14 mouse cellular contexts compared by ENCODE assay signal in genomic region chr11:48502011-48502806, GRCm38 (mm10).
DNase-seq lines count a peak whose midpoint lies in the region; ATAC-seq lines count a peak whose summit lies in the region.
"Had no signal": no experiment of that assay in that cellular context is flagged by ENCODE, and none has a peak within 500 bp of the region (broad histone marks: within the 10 kb centered on the region; RNA-seq: fewer than 3 reads in every experiment).

No protein-coding gene starts in this region.

- 20% methylated on average over 10 of the region's 10 CpGs for WGBS in forebrain, embryonic 10.5 days
- WGBS in hindbrain, embryonic 16.5 days, result 12% methylated on average over 10 of the region's 10 CpGs
- 24% methylated on average over 10 of the region's 10 CpGs for WGBS in neural tube, embryonic 14.5 days

- no peak overlapping the region for H3K27ac ChIP-seq in forebrain, embryonic 10.5 days
- H3K27ac ChIP-seq in hindbrain, embryonic 16.5 days (ENCODE audit: low read depth, low read length), result no peak overlapping the region
- no peak overlapping the region for H3K27ac ChIP-seq in neural tube, embryonic 14.5 days (ENCODE audit: low read depth, low read length)
- H3K27ac ChIP-seq: embryonic facial prominence, embryonic 12.5 days; kidney, postnatal 0 days; stomach, postnatal 0 days had no signal

- intact Hi-C loops in left cerebral cortex, postnatal 4 days (cut with DNase I), result no loop called here

- no peak overlapping the region for H3K4me2 ChIP-seq in hindbrain, embryonic 16.5 days (ENCODE audit: low read length)
- no peak overlapping the region for H3K4me2 ChIP-seq in neural tube, embryonic 14.5 days (ENCODE audit: low read depth, low read length)
- H3K4me2 ChIP-seq: embryonic facial prominence, embryonic 12.5 days had no signal

- no peak overlapping the region for H3K9ac ChIP-seq in hindbrain, embryonic 16.5 days (ENCODE audit: low read depth, low read length)
- H3K9ac ChIP-seq in neural tube, embryonic 14.5 days (replicated peaks; ENCODE audit: low read depth, low read length), result no peak overlapping the region
- H3K9ac ChIP-seq: embryonic facial prominence, embryonic 12.5 days had no signal

- H3K4me1 ChIP-seq in forebrain, embryonic 10.5 days, result peaks cover 13% of the 10 kb centered on the region
- peaks cover 3% of the 10 kb centered on the region; the same call in 1 of the 2 replicates for H3K4me1 ChIP-seq in hindbrain, embryonic 16.5 days (ENCODE audit: control insufficient read depth, insufficient read depth, low read depth, low read length)
- H3K4me1 ChIP-seq in neural tube, embryonic 14.5 days (ENCODE audit: control insufficient read depth, insufficient read depth, low read length), result no peaks in the 10 kb centered on the region
- H3K4me1 ChIP-seq: embryonic facial prominence, embryonic 12.5 days had no signal

- peak; percentile 43 for DNase-seq in left cerebral cortex, postnatal 4 days
- DNase-seq in left cerebral cortex, adult 8-10 months (ENCODE audit: low spot score in 2 of 2), result no peak
- DNase-seq in forebrain, embryonic 10.5 days (ENCODE audit: extremely low spot score, low spot score), result peak; percentile 28
- no peak for DNase-seq in right cerebral cortex, adult 2 months (ENCODE audit: low spot score in 2 of 2)
- no peak for DNase-seq in adipocyte (ENCODE audit: low spot score)
- DNase-seq in ovary, adult 18-20 months (ENCODE audit: low spot score), result no peak
- DNase-seq: gastrocnemius, postnatal 10 days; lung, adult 2 months had no signal

- H3K4me3 ChIP-seq in forebrain, embryonic 10.5 days, result no peak overlapping the region
- no peak overlapping the region for H3K4me3 ChIP-seq in hindbrain, embryonic 16.5 days (ENCODE audit: low read length)
- no peak overlapping the region for H3K4me3 ChIP-seq in neural tube, embryonic 14.5 days (ENCODE audit: low read depth, low read length)
- H3K4me3 ChIP-seq: embryonic facial prominence, embryonic 12.5 days; myocyte had no signal

- no peaks in the 10 kb centered on the region for H3K9me3 ChIP-seq in forebrain, embryonic 10.5 days
- no peaks in the 10 kb centered on the region for H3K9me3 ChIP-seq in hindbrain, embryonic 16.5 days (ENCODE audit: control insufficient read depth, low read length)
- H3K9me3 ChIP-seq in neural tube, embryonic 14.5 days (ENCODE audit: control insufficient read depth, low read length), result no peaks in the 10 kb centered on the region
- H3K9me3 ChIP-seq: embryonic facial prominence, embryonic 12.5 days had no signal

- H3K27me3 ChIP-seq in forebrain, embryonic 10.5 days (ENCODE audit: poor library complexity, severe bottlenecking), result peaks cover 54% of the 10 kb centered on the region
- no peaks in the 10 kb centered on the region for H3K27me3 ChIP-seq in hindbrain, embryonic 16.5 days (replicated peaks; ENCODE audit: control insufficient read depth, insufficient read depth, low read length)
- no peaks in the 10 kb centered on the region for H3K27me3 ChIP-seq in neural tube, embryonic 14.5 days (ENCODE audit: control insufficient read depth, insufficient read depth, low read length)
- H3K27me3 ChIP-seq: embryonic facial prominence, embryonic 12.5 days had no signal

- H3K36me3 ChIP-seq in forebrain, embryonic 10.5 days (replicated peaks), result no peaks in the 10 kb centered on the region
- no peaks in the 10 kb centered on the region for H3K36me3 ChIP-seq in hindbrain, embryonic 16.5 days (ENCODE audit: control insufficient read depth, insufficient read depth, low read length)
- H3K36me3 ChIP-seq in neural tube, embryonic 14.5 days (ENCODE audit: control insufficient read depth, insufficient read depth, low read length), result no peaks in the 10 kb centered on the region
- H3K36me3 ChIP-seq: embryonic facial prominence, embryonic 12.5 days had no signal

- ATAC-seq in hindbrain, embryonic 16.5 days, result peak; percentile 83
- peak; percentile 38; the same call in 1 of the 2 replicates for ATAC-seq in neural tube, embryonic 14.5 days (ENCODE audit: low read depth)

Comparison
In these comparisons a context has a peak if more than half of its experiments do, and no peak if none do; other contexts are left out.
1. DNase-seq: peak in left cerebral cortex, postnatal 4 days (single experiment) and forebrain, embryonic 10.5 days (single experiment); none in left cerebral cortex, adult 8-10 months (0 of 2), right cerebral cortex, adult 2 months (0 of 2), adipocyte (single experiment) and ovary, adult 18-20 months (single experiment).